ENCODE assay signal across 11 mouse cellular contexts in genomic region chr13:63244425-63244824, GRCm38 (mm10).
DNase-seq lines count a peak whose midpoint lies in the region; ATAC-seq and TF ChIP-seq lines count a peak whose summit lies in the region.
"Had no signal": no experiment of that assay in that cellular context is flagged by ENCODE, and none has a peak within 500 bp of the region (broad histone marks: within the 10 kb centered on the region; RNA-seq: fewer than 3 reads in every experiment).

No protein-coding gene starts in this region.

- intact Hi-C loops in gastrocnemius, postnatal 36 days (cut with DNase I): loop anchor here (5.0 kb wide), 1 partner anchor 33 kb away; no protein-coding TSS in a partner anchor

- H3K4me3 ChIP-seq in embryonic facial prominence, embryonic 14.5 days (ENCODE audit: low read depth, low read length): peak overlapping the region; percentile 34
- peak overlapping the region; percentile 30 for H3K4me3 ChIP-seq in limb, embryonic 12.5 days (replicated peaks)

- peaks cover 21% of the 10 kb centered on the region for H3K36me3 ChIP-seq in embryonic facial prominence, embryonic 14.5 days (ENCODE audit: control insufficient read depth, insufficient read depth, low read length)
- peaks cover 27% of the 10 kb centered on the region for H3K36me3 ChIP-seq in limb, embryonic 12.5 days

- TF ChIP-seq POLR2A in brain, embryonic 14.5 days (IDR thresholded peaks at IDR 0.05; ENCODE audit: borderline replicate concordance, extremely low read depth, insufficient read depth, insufficient read length, poor library complexity, severe bottlenecking): no peak

- no peaks in the 10 kb centered on the region for H3K27me3 ChIP-seq in embryonic facial prominence, embryonic 14.5 days (replicated peaks; ENCODE audit: control insufficient read depth, insufficient read depth, low read length)
- H3K27me3 ChIP-seq in limb, embryonic 12.5 days: no peaks in the 10 kb centered on the region

- ATAC-seq in embryonic facial prominence, embryonic 14.5 days (ENCODE audit: low read depth): no peak
- no peak for ATAC-seq in limb, embryonic 12.5 days (ENCODE audit: insufficient number of reproducible peaks, insufficient read depth, low FRiP score, low TSS enrichment, low read depth)
- ATAC-seq in megakaryocyte-erythroid progenitor cell, adult 5-6 weeks (replicated peaks; ENCODE audit: low FRiP score, low TSS enrichment, poor library complexity, severe bottlenecking): no peak
- ATAC-seq: inflammation-experienced regulatory T-cells, adult 6 months had no signal

- H3K4me1 ChIP-seq in embryonic facial prominence, embryonic 14.5 days (ENCODE audit: control insufficient read depth, insufficient read depth, low read length): peaks cover 62% of the 10 kb centered on the region
- H3K4me1 ChIP-seq in limb, embryonic 12.5 days (replicated peaks): peaks cover 77% of the 10 kb centered on the region

- DNase-seq in kidney, adult 9 months: peak; percentile 54
- DNase-seq in kidney, adult 11 months: no peak
- DNase-seq in brain, embryonic 14.5 days (ENCODE audit: low read depth): peak; percentile 30
- no peak for DNase-seq in embryonic facial prominence, embryonic 14.5 days (ENCODE audit: low spot score)
- no peak for DNase-seq in urinary bladder, adult 2 months (ENCODE audit: low spot score)
- no peak for DNase-seq in gastrocnemius, postnatal 36 days
- DNase-seq: gastrocnemius, postnatal 14 days; spleen, adult 18-20 months had no signal

- peak overlapping the region; percentile 62 for H3K9ac ChIP-seq in embryonic facial prominence, embryonic 14.5 days (ENCODE audit: low read depth, low read length)
- peak overlapping the region; percentile 49 for H3K9ac ChIP-seq in limb, embryonic 12.5 days (replicated peaks)

- H3K27ac ChIP-seq in embryonic facial prominence, embryonic 14.5 days (replicated peaks; ENCODE audit: low read depth, low read length): peak overlapping the region; percentile 61
- H3K27ac ChIP-seq in limb, embryonic 12.5 days: peak overlapping the region; percentile 86

- WGBS in embryonic facial prominence, embryonic 14.5 days: 56% methylated on average over 3 of the region's 3 CpGs
- WGBS in limb, embryonic 12.5 days: 53% methylated on average over 3 of the region's 3 CpGs

- no peaks in the 10 kb centered on the region for H3K9me3 ChIP-seq in embryonic facial prominence, embryonic 14.5 days (ENCODE audit: control insufficient read depth, low read length)
- H3K9me3 ChIP-seq in limb, embryonic 12.5 days: no peaks in the 10 kb centered on the region

- no peak for TF ChIP-seq CTCF in brain, embryonic 14.5 days (IDR thresholded peaks at IDR 0.05; ENCODE audit: borderline replicate concordance, extremely low read depth, insufficient read depth, insufficient read length)

- peak overlapping the region; percentile 62 for H3K4me2 ChIP-seq in embryonic facial prominence, embryonic 14.5 days (ENCODE audit: low read depth, low read length)
- H3K4me2 ChIP-seq in limb, embryonic 12.5 days: peak overlapping the region; percentile 89

Comparison
In these comparisons a context has a peak if more than half of its experiments do, and no peak if none do; other contexts are left out.
1. DNase-seq: peak in kidney, adult 9 months (single experiment) and brain, embryonic 14.5 days (single experiment); none in kidney, adult 11 months (single experiment), embryonic facial prominence, embryonic 14.5 days (single experiment), urinary bladder, adult 2 months (single experiment) and gastrocnemius, postnatal 36 days (0 of 2).